18 mouse cellular contexts compared by ENCODE assay signal in genomic region chr6:90719402-90719801, GRCm38 (mm10).
"Had no signal": no experiment of that assay in that cellular context is flagged by ENCODE, and none has a peak within 500 bp of the region (broad histone marks: within the 10 kb centered on the region; RNA-seq: fewer than 3 reads in every experiment).

No protein-coding gene starts in this region.

- DNase-seq: forebrain, postnatal 0 days; gastrocnemius, postnatal 14 days; gastrocnemius, postnatal 36 days; heart, adult 11 months; heart, adult 2 months; heart, postnatal 14 days; heart, postnatal 36 days; layer of hippocampus, postnatal 36 days; left cerebral cortex, postnatal 4 days had no signal

- H3K4me3 ChIP-seq: heart, adult 2 months; heart, embryonic 13.5 days; heart, embryonic 15.5 days; hindbrain, embryonic 13.5 days; hindbrain, embryonic 15.5 days; limb, embryonic 13.5 days; limb, embryonic 15.5 days; liver, embryonic 12.5 days had no signal

- H3K27ac ChIP-seq: heart, adult 2 months; hindbrain, embryonic 15.5 days; hindbrain, postnatal 0 days; limb, embryonic 13.5 days; limb, embryonic 15.5 days; liver, embryonic 12.5 days; liver, embryonic 14.5 days had no signal
